Mouse (Mus musculus) kidney, embryonic 15.5 days (tissue): ENCODE results near the gene Id1. TPM values are rescaled to one million over a fixed set of nuclear protein-coding genes. Genes with fewer than 3 reads are reported as not detected.

Experiments used
- ATAC-seq: fragments of 200-750 bp; cut with Nextera tagmentation; replicated peaks from 2 replicates; pipeline ENCODE4 v1.8.0; 2017; ENCODE audit warnings: moderate TSS enrichment; ENCODE audit not compliant: low FRiP score
- H3K27ac ChIP-seq: fragments of 300-500 bp; sonication (generic); 2 replicates; pipeline ENCODE4 v1.5.1; 2015; ENCODE audit warnings: mild to moderate bottlenecking, inconsistent platforms
- H3K27me3 ChIP-seq: fragments of 300-500 bp; sonication (generic); 2 replicates; pipeline ENCODE4 v1.6.1; 2015; ENCODE audit warnings: inconsistent platforms
- H3K36me3 ChIP-seq: fragments of 300-500 bp; sonication (generic); 2 replicates; pipeline ENCODE4 v1.6.1; 2015; ENCODE audit warnings: inconsistent platforms
- H3K4me1 ChIP-seq: fragments of 300-500 bp; sonication (generic); 2 replicates; pipeline ENCODE4 v1.6.1; 2015; ENCODE audit warnings: inconsistent platforms
- H3K4me2 ChIP-seq: fragments of 300-500 bp; sonication (generic); 2 replicates; pipeline ENCODE4 v1.6.1; 2015; ENCODE audit warnings: moderate library complexity, mild to moderate bottlenecking, inconsistent platforms
- H3K4me3 ChIP-seq: fragments of 300-500 bp; sonication (generic); replicated peaks from 2 replicates; pipeline ENCODE4 v1.5.1; 2015; ENCODE audit warnings: mild to moderate bottlenecking, inconsistent platforms
- H3K9ac ChIP-seq: fragments of 300-500 bp; sonication (generic); 2 replicates; pipeline ENCODE4 v1.6.1; 2015; ENCODE audit warnings: mild to moderate bottlenecking, inconsistent platforms
- H3K9me3 ChIP-seq: fragments of 300-500 bp; sonication (generic); replicated peaks from 2 replicates; pipeline ENCODE4 v1.6.1; 2016; ENCODE audit warnings: inconsistent platforms
- WGBS: fragments of 180-500 bp; shearing (Covaris S2); methylation state at CpG from one replicate; pipeline ENCODE4 v1.1.7; 2015; ENCODE audit warnings: mixed read lengths; 5-methylcytosine and 5-hydroxymethylcytosine counted together
- polyA plus RNA-seq: library from polyadenylated mRNA; unstranded; fragments of >200 nt; fragmentation: Nextera tagmentation; extraction: Ambion mirVana; gene quantifications from 2 replicates; pipeline ENCODE4 v1.2.1, GENCODE M21; 2015

Id1 gene
- polyA plus RNA-seq, 1 experiment from 2014 or later, result 133 TPM

DNA sequence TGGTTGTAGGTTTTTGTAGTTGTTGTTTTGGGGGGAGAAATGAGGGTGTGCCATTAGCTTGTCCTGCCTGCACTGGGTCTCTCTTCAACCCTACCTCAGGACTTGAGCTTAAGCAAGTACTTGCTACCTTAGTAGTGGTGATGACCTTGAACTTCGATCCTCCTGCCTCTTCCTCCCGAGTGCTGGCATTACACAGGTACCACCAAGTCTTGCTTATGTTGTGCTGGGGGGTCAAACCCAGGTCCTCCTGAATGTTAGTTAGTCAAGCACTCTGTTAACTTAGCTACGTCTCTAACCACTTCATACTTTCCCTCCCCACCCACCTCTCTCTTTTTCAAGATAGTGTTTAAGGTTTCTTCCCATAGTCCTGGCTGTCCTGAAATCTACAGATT is 11.7 kb upstream of the Id1 start:
- Histone ChIP-seq H3K4me2 (peak overlapping the region; percentile 69), H3K4me1 (peaks cover 59% of the 10 kb centered on the region), H3K9ac (peak overlapping the region; percentile 35; the same call in 1 of the 2 replicates), H3K27ac (peak overlapping the region; percentile 24; the same call in 1 of the 2 replicates), H3K4me3 (peak overlapping the region; percentile 36), H3K27me3 (no peaks in the 10 kb centered on the region), H3K9me3 (no peaks in the 10 kb centered on the region), H3K36me3 (no peaks in the 10 kb centered on the region)
- WGBS, result 67% methylated on average over 3 of the region's 3 CpGs
- ATAC-seq, result no peak

- H3K4me1 ChIP-seq, result peaks cover 69% of the 10 kb centered on the region
- no peak for ATAC-seq
- H3K27me3 ChIP-seq, result no peaks in the 10 kb centered on the region
- peak overlapping the region; percentile 87; the same call in 1 of the 2 replicates for H3K27ac ChIP-seq
- H3K4me2 ChIP-seq, result 0 out of 2 replicates have a peak overlapping the region, but pooled peaks have one; percentile 5
- no peaks in the 10 kb centered on the region for H3K9me3 ChIP-seq
- 23% methylated on average over 15 of the region's 15 CpGs for WGBS
- H3K4me3 ChIP-seq, result no peak overlapping the region
- H3K9ac ChIP-seq, result no peak overlapping the region
- no peaks in the 10 kb centered on the region for H3K36me3 ChIP-seq
Measured at GRCm38 (mm10) chr2:152725178-152725750, 10.8 kb upstream of the Id1 start.

DNA sequence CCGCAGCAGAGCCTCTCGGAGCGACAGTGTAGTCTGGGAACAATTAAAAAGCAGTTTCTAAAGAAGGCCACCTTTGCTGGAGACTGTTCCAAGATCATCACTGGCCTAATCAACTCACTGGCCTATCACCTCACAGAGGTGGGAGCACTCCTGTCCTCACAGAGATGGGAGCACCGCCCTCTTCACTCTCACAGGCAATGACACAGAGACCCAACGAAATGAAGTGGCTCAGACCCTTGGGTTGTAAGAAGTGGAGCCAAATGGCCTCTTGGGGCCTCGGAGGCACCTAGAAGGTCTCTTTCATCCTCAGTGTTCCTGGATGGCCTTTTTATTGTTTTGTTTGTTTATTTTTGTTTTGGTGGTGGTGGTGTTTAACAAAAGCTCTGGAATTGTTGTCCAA is 9.8 kb upstream of the Id1 start:
- no peaks in the 10 kb centered on the region for H3K36me3 ChIP-seq
- H3K9me3 ChIP-seq, result no peaks in the 10 kb centered on the region
- peaks cover 76% of the 10 kb centered on the region for H3K4me1 ChIP-seq
- H3K4me3 ChIP-seq, result no peak overlapping the region
- no peak overlapping the region for H3K4me2 ChIP-seq
- no peaks in the 10 kb centered on the region for H3K27me3 ChIP-seq
- H3K9ac ChIP-seq, result no peak overlapping the region
- ATAC-seq, result no peak
- WGBS, result 77% methylated on average over 6 of the region's 6 CpGs
- 0 out of 2 replicates have a peak overlapping the region, but pooled peaks have one; percentile 87 for H3K27ac ChIP-seq

GRCm38 (mm10) chr2:152726751-152727335 is 9.2 kb upstream of the Id1 start:
- Histone ChIP-seq H3K9me3 (no peaks in the 10 kb centered on the region), H3K36me3 (no peaks in the 10 kb centered on the region), H3K4me1 (peaks cover 78% of the 10 kb centered on the region), H3K27me3 (no peaks in the 10 kb centered on the region), H3K4me2 (no peak overlapping the region), H3K27ac (peak overlapping the region; percentile 87), H3K4me3 (no peak overlapping the region), H3K9ac (no peak overlapping the region)
- 0 out of 2 replicates have a peak, but pooled peaks have one; percentile 4 for ATAC-seq
- 27% methylated on average over 6 of the region's 6 CpGs for WGBS

DNA sequence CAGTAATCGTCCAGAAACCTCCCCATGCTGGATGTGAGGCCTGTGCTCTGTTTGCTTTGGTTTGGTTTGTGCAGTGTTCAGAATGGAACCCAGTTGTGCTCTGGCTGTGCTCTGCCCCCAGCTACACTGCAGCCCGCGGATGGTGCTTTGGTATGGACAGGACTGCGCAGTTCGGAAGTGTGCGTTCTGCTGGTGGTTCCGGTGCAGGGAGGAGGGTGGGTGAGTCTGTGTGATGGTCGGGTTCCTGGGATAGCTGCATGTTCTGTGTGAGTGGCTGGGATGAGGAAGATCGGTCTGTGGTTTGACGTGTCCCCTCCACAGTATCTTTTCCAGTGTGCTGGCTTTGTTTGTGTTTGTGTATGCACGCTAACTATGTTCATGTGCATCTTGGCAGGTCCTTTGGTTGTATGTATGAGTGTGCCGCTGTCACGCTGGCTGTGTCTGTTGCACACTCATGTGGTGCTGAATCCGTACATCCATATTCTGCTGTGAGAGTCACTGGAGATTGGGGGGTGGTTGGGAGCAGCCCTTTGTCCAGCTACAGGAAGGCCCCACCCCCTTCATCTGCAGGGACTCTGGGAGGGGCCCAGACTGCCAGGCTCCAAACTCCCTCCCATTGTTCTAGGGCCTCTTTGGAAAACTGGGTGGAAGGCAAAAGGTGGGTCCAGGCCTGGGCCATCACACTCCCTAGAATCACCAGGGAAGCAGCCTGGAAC is 8.1 kb upstream of the Id1 start:
- Histone ChIP-seq H3K9ac (no peak overlapping the region), H3K9me3 (no peaks in the 10 kb centered on the region), H3K4me1 (peaks cover 88% of the 10 kb centered on the region), H3K4me2 (no peak overlapping the region), H3K36me3 (no peaks in the 10 kb centered on the region), H3K4me3 (no peak overlapping the region), H3K27me3 (no peaks in the 10 kb centered on the region), H3K27ac (peak overlapping the region; percentile 87)
- no peak for ATAC-seq
- 80% methylated on average over 14 of the region's 14 CpGs for WGBS

DNA sequence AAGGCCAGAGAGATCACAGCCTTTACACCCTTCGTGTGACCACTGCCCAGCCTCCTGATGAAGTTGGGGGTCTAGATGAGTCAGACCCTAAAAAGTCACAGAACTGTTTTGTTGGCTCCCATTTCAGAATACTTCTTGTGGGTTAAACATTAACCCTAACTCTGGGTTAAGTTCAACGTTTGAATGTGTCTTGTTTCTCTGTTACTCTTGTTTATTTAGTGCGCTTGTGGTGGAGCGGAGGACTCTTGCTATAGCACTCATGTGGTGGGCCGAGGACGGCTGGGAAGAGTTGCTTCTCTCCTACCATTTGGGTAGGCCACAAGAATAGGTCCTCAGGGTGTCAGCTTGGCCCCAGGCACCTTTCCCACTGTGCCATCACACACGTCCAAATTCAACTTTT is 7.5 kb upstream of the Id1 start:
- Histone ChIP-seq H3K4me1 (peaks cover 92% of the 10 kb centered on the region), H3K9me3 (no peaks in the 10 kb centered on the region), H3K4me2 (no peak overlapping the region), H3K36me3 (no peaks in the 10 kb centered on the region), H3K27me3 (no peaks in the 10 kb centered on the region), H3K4me3 (no peak overlapping the region), H3K9ac (no peak overlapping the region), H3K27ac (peak overlapping the region; percentile 87)
- WGBS, result 68% methylated on average over 7 of the region's 7 CpGs
- no peak for ATAC-seq

- H3K36me3 ChIP-seq, result no peaks in the 10 kb centered on the region
- H3K27me3 ChIP-seq, result no peaks in the 10 kb centered on the region
- peak overlapping the region; percentile 87 for H3K27ac ChIP-seq
- no peak overlapping the region for H3K4me3 ChIP-seq
- ATAC-seq, result peak; percentile 41
- H3K4me1 ChIP-seq, result peaks cover 92% of the 10 kb centered on the region
- H3K4me2 ChIP-seq, result peak overlapping the region; percentile 10; the same call in 1 of the 2 replicates
- no peak overlapping the region for H3K9ac ChIP-seq
- WGBS, result 32% methylated on average over 8 of the region's 8 CpGs
- H3K9me3 ChIP-seq, result no peaks in the 10 kb centered on the region
Measured at GRCm38 (mm10) chr2:152729013-152729635, 6.9 kb upstream of the Id1 start.

- H3K4me2 ChIP-seq, result peak overlapping the region; percentile 10; the same call in 1 of the 2 replicates
- WGBS, result 24% methylated on average over 7 of the region's 7 CpGs
Measured at GRCm38 (mm10) chr2:152729636-152730020, 6.4 kb upstream of the Id1 start.

DNA sequence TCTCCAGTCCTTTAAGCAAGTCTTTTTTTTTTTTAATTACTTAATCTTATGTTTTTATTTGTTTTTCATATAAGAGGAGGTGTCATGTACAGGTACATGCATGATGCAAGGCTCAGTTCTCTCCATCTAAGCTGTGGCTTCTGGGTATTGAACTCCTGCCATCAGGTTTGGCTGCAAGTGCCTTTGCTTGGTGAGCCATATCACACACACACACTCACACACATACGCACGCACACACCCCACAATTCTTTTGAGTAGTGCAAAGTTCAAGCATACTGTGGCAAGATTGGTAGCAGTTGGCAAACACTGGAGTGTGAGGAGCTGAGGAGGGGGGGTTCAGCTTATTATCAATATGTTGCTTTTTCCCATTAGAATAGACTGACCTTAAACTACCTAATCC is 2.9 kb upstream of the Id1 start:
- Histone ChIP-seq H3K27me3 (no peaks in the 10 kb centered on the region), H3K9ac (no peak overlapping the region), H3K4me1 (peaks cover 77% of the 10 kb centered on the region), H3K27ac (0 out of 2 replicates have a peak overlapping the region, but pooled peaks have one; percentile 14), H3K4me2 (no peak overlapping the region), H3K4me3 (no peak overlapping the region), H3K36me3 (no peaks in the 10 kb centered on the region), H3K9me3 (no peaks in the 10 kb centered on the region)
- 95% methylated on average over 2 of the region's 2 CpGs for WGBS
- no peak for ATAC-seq

More at GRCm38 (mm10) chr2:152729636-152730020, 6.4 kb upstream of the Id1 start:
- no peak overlapping the region for H3K4me3 ChIP-seq
- H3K27me3 ChIP-seq, result no peaks in the 10 kb centered on the region
- H3K4me1 ChIP-seq, result peaks cover 92% of the 10 kb centered on the region
- peak; percentile 53 for ATAC-seq
- peak overlapping the region; percentile 87 for H3K27ac ChIP-seq
- H3K36me3 ChIP-seq, result no peaks in the 10 kb centered on the region
- H3K9ac ChIP-seq, result no peak overlapping the region
- H3K9me3 ChIP-seq, result no peaks in the 10 kb centered on the region

DNA sequence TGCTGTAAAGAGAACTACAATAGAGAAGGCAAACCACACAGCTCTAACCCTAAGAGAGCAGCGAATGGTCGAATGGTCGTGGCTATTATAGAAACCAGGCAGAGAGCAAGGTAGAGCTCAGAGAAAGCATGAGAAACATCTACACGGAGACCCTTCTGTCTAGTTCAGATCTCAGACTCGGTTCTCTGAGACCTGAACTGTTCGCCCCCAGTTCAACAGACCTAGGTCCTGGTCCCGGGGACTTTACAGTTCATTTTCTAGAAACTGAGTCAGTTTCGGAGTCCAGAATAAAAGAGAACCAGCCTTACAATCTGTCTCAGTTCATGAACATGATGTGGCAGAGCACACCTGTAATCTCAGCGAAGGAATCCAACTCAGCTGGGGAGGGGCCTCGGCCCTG is 1.6 kb upstream of the Id1 start:
- H3K27ac ChIP-seq, result peak overlapping the region; percentile 97
- peak overlapping the region; percentile 63 for H3K4me2 ChIP-seq
- no peak for ATAC-seq
- peaks cover 77% of the 10 kb centered on the region for H3K4me1 ChIP-seq
- H3K9me3 ChIP-seq, result no peaks in the 10 kb centered on the region
- peak overlapping the region; percentile 67 for H3K4me3 ChIP-seq
- H3K36me3 ChIP-seq, result no peaks in the 10 kb centered on the region
- peak overlapping the region; percentile 29; the same call in 1 of the 2 replicates for H3K9ac ChIP-seq
- 13% methylated on average over 10 of the region's 10 CpGs for WGBS
- no peaks in the 10 kb centered on the region for H3K27me3 ChIP-seq

- Histone ChIP-seq H3K9me3 (no peaks in the 10 kb centered on the region), H3K27ac (peak overlapping the region; percentile 97), H3K27me3 (no peaks in the 10 kb centered on the region), H3K36me3 (no peaks in the 10 kb centered on the region), H3K4me1 (peaks cover 77% of the 10 kb centered on the region), H3K9ac (peak overlapping the region; percentile 34; the same call in 1 of the 2 replicates), H3K4me2 (peak overlapping the region; percentile 63), H3K4me3 (peak overlapping the region; percentile 67)
- ATAC-seq, result peak; percentile 82
- 0% methylated on average over 28 of the region's 28 CpGs for whole genome bisulfite sequencing
Measured at GRCm38 (mm10) chr2:152734984-152735383, 1.1 kb upstream of the Id1 start.

GRCm38 (mm10) chr2:152736748-152737147 is 697 bp downstream of the Id1 start:
- H3K9me3 ChIP-seq, result no peaks in the 10 kb centered on the region
- peaks cover 83% of the 10 kb centered on the region for H3K4me1 ChIP-seq
- ATAC-seq, result no peak
- no peaks in the 10 kb centered on the region for H3K27me3 ChIP-seq
- no peaks in the 10 kb centered on the region for H3K36me3 ChIP-seq
- H3K27ac ChIP-seq, result peak overlapping the region; percentile 97
- under 1% methylated on average over 22 of the region's 22 CpGs for WGBS
- peak overlapping the region; percentile 79 for H3K9ac ChIP-seq
- peak overlapping the region; percentile 63 for H3K4me2 ChIP-seq
- H3K4me3 ChIP-seq, result peak overlapping the region; percentile 67
